Mouse (Mus musculus) spleen, adult 2 months (tissue): ENCODE measurements at regions not wholly inside any gene's neighbourhood (a gene's known extent, or its start where the extent isn't known, plus 50 kb on each side); places are given as distances from the start of the nearest gene placed in this dataset.

Experiments used
- DNase-seq, 2 experiments: peaks; one replicate each; pipeline versions ENCODE4 v3.0.0 to v3.0.0-alpha.2; 2012 to 2021; ENCODE audit warnings: low spot score in 2 of 2, low read depth in 1 of 2
- H3K27ac ChIP-seq: fragments of 200-500 bp; 2 replicates; pipeline ENCODE4 v1.5.1; 2012; ENCODE audit warnings: low read length, inconsistent platforms; ENCODE audit not compliant: insufficient read depth
- H3K27me3 ChIP-seq: fragments of 200-500 bp; 2 replicates; pipeline ENCODE4 v1.6.1; 2012; ENCODE audit warnings: mild to moderate bottlenecking, moderate library complexity, low read length, inconsistent platforms; ENCODE audit not compliant: control insufficient read depth, insufficient read depth
- H3K36me3 ChIP-seq: fragments of 200-500 bp; 2 replicates; pipeline ENCODE4 v1.6.1; 2012; ENCODE audit warnings: mild to moderate bottlenecking, low read length, inconsistent platforms; ENCODE audit not compliant: control insufficient read depth, insufficient read depth
- H3K4me1 ChIP-seq: fragments of 200-500 bp; 2 replicates; pipeline ENCODE4 v1.6.1; 2011; ENCODE audit warnings: inconsistent platforms; ENCODE audit not compliant: control insufficient read depth, insufficient read depth, insufficient read length
- H3K4me3 ChIP-seq: fragments of 200-500 bp; 2 replicates; pipeline ENCODE4 v1.5.1; 2011; ENCODE audit warnings: mild to moderate bottlenecking, inconsistent platforms; ENCODE audit not compliant: insufficient read depth, insufficient read length; ENCODE audit errors: extremely low read depth
- CTCF ChIP-seq: fragments of 200-500 bp; IDR thresholded peaks from 2 replicates; pipeline ENCODE4 v1.5.1; 2011; ENCODE audit warnings: mild to moderate bottlenecking, inconsistent platforms; ENCODE audit not compliant: insufficient read depth, insufficient read length, insufficient replicate concordance; ENCODE audit errors: extremely low read depth
- POLR2A ChIP-seq: fragments of 200-500 bp; IDR thresholded peaks from 2 replicates; pipeline ENCODE4 v1.6.1; 2011; ENCODE audit warnings: low read depth, low read length, inconsistent platforms
- WGBS: fragments of 180-500 bp; shearing (Covaris S2); methylation state at CpG from one replicate; pipeline ENCODE4 v1.1.7; 2018; 5-methylcytosine and 5-hydroxymethylcytosine counted together

DNA sequence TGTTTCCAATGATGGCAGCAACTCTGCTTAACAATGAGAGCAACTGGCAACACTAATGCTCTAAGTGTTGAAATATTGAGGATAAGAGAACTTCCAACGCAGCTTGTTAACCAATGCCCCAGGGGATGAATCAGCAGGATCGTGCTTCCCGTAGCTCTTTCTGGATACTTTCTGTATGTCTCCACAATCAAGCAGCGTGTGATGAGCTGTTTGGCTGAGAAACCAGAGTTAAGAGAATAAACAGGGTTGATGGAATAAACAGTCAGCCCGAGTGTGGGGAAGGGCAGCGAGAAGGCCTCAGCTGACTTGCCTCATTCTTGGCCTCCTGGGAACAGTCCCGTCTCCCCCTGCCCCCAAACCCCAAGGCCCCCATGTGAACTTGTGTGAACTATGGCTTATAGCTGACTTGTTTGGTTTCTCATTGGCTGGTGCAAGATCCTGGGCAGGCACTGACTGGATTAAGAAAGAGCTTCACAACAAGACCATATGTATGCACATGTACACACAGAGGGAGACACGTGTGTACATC lies 264.6 kb upstream of the Rnaseh2b start:
- TF ChIP-seq CTCF (no peak), POLR2A (no peak)
- Histone ChIP-seq H3K27ac (no peak overlapping the region), H3K4me3 (no peak overlapping the region), H3K36me3 (no peaks in the 10 kb centered on the region), H3K4me1 (no peaks in the 10 kb centered on the region), H3K27me3 (no peaks in the 10 kb centered on the region)
- no peak for DNase-seq
- WGBS, result 86% methylated on average over 8 of the region's 8 CpGs

DNA sequence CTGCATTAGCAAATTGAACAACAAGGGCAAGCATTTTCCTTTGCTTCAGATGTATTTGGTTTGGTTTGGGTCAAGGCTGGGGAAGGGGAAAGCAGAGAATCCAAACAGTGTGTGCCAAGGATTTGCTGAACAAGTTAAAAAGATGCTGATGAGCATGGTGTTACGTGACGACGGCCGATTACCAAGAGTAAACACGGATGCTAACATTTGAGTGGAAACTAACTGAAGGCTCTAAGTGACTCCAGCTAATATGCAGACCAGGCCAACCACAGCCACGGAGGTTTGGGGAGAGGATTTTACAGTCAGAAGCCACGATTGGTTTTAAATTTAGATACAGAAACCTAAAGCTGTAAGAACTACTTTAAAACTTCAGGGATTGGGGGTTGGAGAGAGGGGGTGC lies 262.3 kb upstream of the Rnaseh2b start:
- DNase-seq, result no peak
- H3K36me3 ChIP-seq, result no peaks in the 10 kb centered on the region
- no peak overlapping the region for H3K27ac ChIP-seq
- no peak overlapping the region for H3K4me3 ChIP-seq
- no peak for TF ChIP-seq CTCF
- TF ChIP-seq POLR2A, result no peak
- WGBS, result 68% methylated on average over 7 of the region's 7 CpGs
- H3K27me3 ChIP-seq, result no peaks in the 10 kb centered on the region
- no peaks in the 10 kb centered on the region for H3K4me1 ChIP-seq

DNA sequence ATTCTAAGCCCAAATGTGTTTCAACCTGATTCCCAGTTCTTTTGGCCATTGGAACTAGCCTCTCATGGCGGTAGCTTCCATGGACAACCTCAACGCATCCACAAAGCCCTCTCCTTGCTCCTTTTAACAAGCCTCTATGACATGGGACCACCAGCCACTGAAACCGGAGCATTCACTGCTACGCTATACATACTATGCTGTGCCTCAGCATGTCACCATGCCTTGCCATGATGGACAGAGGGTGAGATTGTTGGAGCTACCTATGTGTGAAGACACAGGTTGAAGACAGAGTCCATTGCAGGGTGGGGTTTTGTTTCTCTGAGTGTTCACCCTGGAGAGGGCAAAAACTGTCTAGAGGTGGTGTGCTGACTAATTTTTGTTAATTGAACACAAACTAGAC lies 258.7 kb upstream of the Rnaseh2b start:
- Histone ChIP-seq H3K4me1 (no peaks in the 10 kb centered on the region), H3K27me3 (no peaks in the 10 kb centered on the region), H3K4me3 (no peak overlapping the region), H3K27ac (no peak overlapping the region), H3K36me3 (no peaks in the 10 kb centered on the region)
- WGBS, result 95% methylated on average over 4 of the region's 4 CpGs
- no peak for TF ChIP-seq POLR2A
- TF ChIP-seq CTCF, result no peak
- DNase-seq, result no peak

DNA sequence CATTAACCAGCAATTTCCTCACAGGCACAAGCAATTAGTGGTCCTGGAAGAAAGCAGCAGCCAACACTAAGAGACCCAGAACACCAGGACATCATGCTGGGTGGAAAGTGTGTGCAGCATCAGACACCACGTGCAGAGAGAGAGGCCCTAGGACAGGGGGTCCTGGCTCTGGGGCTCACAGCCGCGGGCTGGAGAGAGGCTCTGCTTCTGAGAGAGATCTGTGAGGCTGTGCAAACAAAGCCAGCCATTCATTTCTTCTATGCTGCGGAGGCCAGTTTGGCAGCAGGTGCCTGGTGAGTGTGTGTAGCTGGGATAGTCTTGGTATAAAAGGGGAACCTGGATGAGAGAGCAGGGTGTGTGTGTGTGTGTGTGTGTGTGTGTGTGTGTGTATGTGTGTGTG lies 257.7 kb upstream of the Rnaseh2b start:
- TF ChIP-seq POLR2A, result no peak
- no peak for TF ChIP-seq CTCF
- H3K4me3 ChIP-seq, result no peak overlapping the region
- H3K27me3 ChIP-seq, result no peaks in the 10 kb centered on the region
- H3K36me3 ChIP-seq, result no peaks in the 10 kb centered on the region
- WGBS, result 76% methylated on average over 4 of the region's 4 CpGs
- no peak overlapping the region for H3K27ac ChIP-seq
- H3K4me1 ChIP-seq, result no peaks in the 10 kb centered on the region
- no peak for DNase-seq

DNA sequence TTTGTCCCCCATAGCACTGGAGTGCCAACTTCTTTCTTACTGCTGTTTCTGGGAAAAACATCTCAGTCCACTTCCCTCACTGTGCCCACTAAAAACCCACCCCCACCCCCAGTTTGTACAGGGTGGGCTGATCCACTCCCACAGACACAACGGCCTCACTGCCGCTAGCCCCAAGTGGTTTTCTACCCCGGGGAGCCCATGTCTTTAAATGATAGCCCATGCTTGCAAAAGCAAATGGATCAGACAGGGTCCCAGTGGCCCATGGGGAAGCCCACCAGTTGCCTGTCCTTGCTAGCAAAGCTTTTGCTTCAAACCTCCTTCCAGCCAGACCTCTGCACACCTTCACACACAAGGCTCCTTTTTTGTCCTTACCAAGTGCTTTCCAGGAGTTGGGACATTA lies 257.0 kb upstream of the Rnaseh2b start:
- DNase-seq, result no peak
- no peaks in the 10 kb centered on the region for H3K4me1 ChIP-seq
- WGBS, result 82% methylated on average over 3 of the region's 3 CpGs
- H3K4me3 ChIP-seq, result no peak overlapping the region
- TF ChIP-seq CTCF (no peak), POLR2A (no peak)
- H3K27ac ChIP-seq, result no peak overlapping the region
- no peaks in the 10 kb centered on the region for H3K27me3 ChIP-seq
- no peaks in the 10 kb centered on the region for H3K36me3 ChIP-seq

DNA sequence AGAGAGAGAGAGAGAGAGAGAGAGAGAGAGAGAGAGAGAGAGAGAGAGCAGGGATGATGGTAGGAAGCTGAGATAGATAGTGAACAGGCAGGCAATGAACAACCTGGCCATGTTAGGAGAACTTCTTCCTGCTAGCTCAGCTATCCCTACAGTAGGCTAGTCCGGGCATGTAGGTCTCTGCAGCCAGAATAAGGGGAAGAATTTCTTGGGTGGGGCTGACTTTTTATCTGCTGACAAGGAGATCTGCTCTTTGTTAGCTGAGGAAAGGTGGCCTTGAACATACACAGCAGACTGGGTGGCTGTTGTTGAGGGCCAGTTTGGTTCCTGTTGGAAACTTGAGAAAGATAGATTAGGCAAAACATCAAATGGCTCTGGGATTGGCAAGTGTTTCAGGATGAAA lies 254.9 kb upstream of the Rnaseh2b start:
- H3K36me3 ChIP-seq, result no peaks in the 10 kb centered on the region
- no peak overlapping the region for H3K4me3 ChIP-seq
- no peak for TF ChIP-seq CTCF
- TF ChIP-seq POLR2A, result no peak
- H3K27ac ChIP-seq, result no peak overlapping the region
- no peaks in the 10 kb centered on the region for H3K4me1 ChIP-seq
- no peak for DNase-seq
- 71% methylated on average over 1 of the region's 1 CpGs for WGBS
- no peaks in the 10 kb centered on the region for H3K27me3 ChIP-seq

DNA sequence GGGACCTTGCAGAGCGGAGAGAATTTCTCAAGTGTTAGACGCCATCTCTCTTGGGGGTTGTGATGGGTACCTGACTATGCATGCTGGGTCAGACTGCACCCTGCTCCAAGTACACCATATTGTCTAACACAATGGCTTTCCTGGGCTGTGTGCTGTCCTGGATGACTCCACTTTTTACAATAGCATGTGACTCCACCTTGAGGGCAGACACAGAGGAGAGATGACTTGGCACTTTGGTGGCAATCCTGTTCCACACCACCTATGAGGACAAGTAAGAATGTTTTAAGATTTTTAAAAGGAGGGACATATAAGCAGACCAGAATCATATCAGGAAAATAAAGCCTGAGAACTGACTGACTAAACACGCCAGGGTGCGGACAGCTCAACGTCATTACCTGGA lies 254.5 kb upstream of the Rnaseh2b start:
- H3K4me3 ChIP-seq, result no peak overlapping the region
- no peak for DNase-seq
- H3K36me3 ChIP-seq, result no peaks in the 10 kb centered on the region
- H3K27ac ChIP-seq, result no peak overlapping the region
- no peaks in the 10 kb centered on the region for H3K27me3 ChIP-seq
- WGBS, result 91% methylated on average over 5 of the region's 5 CpGs
- H3K4me1 ChIP-seq, result no peaks in the 10 kb centered on the region
- TF ChIP-seq CTCF (no peak), POLR2A (no peak)
